Mouse (Mus musculus): ENCODE measurements around the gene B3gnt3. TPM values are rescaled to one million over a fixed set of nuclear protein-coding genes. Genes with fewer than 3 reads are reported as not detected.
A peak's percentile ranks its signal among the peaks of the same experiment; 100 is the strongest.

Gene B3gnt3
- polyA plus RNA-seq, 1 experiment: 0.86 TPM

DNA sequence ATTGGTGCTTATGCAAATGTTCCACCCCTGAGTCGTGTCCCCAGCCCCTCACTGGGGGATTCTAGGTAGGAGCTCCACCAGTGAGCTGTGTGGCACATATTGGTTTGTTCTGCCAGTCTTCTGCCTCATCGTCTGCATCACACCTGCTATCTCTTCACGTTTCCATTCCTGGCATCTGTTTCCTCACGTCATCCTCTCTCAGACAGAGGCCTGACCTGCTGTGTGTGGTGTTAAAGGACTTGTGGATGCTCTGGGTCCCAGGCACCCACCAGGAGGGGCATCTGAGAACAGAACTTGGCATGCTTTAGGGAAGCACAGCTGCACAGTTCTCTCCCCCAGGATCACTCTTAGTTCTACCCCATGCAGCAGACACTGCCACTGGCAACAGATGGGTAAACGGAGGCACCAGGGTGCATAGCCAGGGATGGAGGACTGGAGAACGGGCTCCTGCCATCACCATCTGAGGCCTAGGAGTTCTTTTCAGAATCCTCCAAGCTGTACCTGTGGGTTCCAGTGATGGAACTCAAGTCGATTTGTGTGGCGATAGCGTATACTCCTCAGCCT is 26.1 kb downstream of the B3gnt3 start:
- Histone ChIP-seq H3K4me3 (ENCODE audit: insufficient read depth, low read length) (peak overlapping the region; percentile 67), H3K4me1 (ENCODE audit: control insufficient read depth, insufficient read depth, low read length) (peaks cover 4% of the 10 kb centered on the region; the same call in 1 of the 2 replicates), H3K27ac (ENCODE audit: insufficient read depth, low read length) (no peak overlapping the region)
- TF ChIP-seq POLR2A (IDR thresholded peaks at IDR 0.05; ENCODE audit: extremely low read depth, insufficient read depth, low read length) (no peak), CTCF (IDR thresholded peaks at IDR 0.05; ENCODE audit: extremely low read depth, insufficient read depth, low read length) (no peak)

DNA sequence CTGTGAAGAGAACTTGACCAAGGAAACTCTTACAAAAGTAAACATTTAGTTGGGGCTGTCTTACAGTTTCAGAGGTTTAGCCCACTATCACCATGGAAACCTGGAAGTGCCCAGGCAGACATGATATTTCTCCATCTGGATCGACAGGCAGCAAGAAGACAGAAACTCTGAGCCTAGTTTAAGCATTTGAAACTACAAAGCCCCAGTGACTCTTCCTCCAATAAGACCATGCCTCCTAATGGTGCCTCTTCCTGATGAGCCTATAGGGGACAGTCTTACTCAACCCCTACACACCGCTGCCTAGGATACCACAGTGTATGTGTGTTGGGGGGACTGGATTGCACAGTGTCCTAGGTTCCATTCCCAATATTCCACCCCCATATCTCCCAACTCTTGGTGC is 27.5 kb downstream of the B3gnt3 start:
- Histone ChIP-seq H3K4me3 (ENCODE audit: insufficient read depth, low read length) (no peak overlapping the region), H3K4me1 (ENCODE audit: control insufficient read depth, insufficient read depth, low read length) (peaks cover 9% of the 10 kb centered on the region), H3K27ac (ENCODE audit: insufficient read depth, low read length) (no peak overlapping the region)
- TF ChIP-seq POLR2A (IDR thresholded peaks at IDR 0.05; ENCODE audit: extremely low read depth, insufficient read depth, low read length) (no peak), CTCF (IDR thresholded peaks at IDR 0.05; ENCODE audit: extremely low read depth, insufficient read depth, low read length) (no peak)

DNA sequence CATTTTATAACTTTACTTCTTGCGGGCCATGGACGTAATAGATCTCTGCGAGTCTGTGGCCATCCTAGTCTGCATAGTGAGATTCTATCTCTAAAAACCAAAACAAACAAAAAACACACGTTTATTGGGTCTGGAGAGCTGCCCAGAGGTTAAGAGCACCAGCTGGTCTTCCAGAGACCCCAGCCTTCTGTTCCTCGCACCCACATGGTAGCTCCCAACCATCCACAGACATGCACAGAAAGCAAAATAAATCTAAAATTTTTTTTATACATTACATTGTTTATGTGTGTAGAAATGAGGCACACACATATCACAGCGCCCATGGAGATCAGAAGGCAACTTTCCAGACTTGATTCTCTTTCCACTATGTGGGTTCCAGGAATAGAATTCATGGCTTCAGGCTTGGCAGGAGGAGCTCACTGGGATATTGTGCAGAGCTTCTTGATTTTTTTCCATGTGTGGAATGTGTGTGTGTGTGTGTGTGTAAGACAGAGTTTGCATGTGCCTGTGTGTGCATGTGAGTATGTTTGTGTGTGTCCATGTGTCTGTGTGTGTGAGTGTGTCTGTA is 29.3 kb downstream of the B3gnt3 start:
- Histone ChIP-seq H3K4me3 (ENCODE audit: insufficient read depth, low read length) (peak overlapping the region; percentile 98; the same call in 1 of the 2 replicates), H3K27ac (ENCODE audit: insufficient read depth, low read length) (peak overlapping the region; percentile 91; the same call in 1 of the 2 replicates), H3K4me1 (ENCODE audit: control insufficient read depth, insufficient read depth, low read length) (peaks cover 15% of the 10 kb centered on the region)
- TF ChIP-seq POLR2A (IDR thresholded peaks at IDR 0.05; ENCODE audit: extremely low read depth, insufficient read depth, low read length): no peak
- TF ChIP-seq CTCF (IDR thresholded peaks at IDR 0.05; ENCODE audit: extremely low read depth, insufficient read depth, low read length): no peak

DNA sequence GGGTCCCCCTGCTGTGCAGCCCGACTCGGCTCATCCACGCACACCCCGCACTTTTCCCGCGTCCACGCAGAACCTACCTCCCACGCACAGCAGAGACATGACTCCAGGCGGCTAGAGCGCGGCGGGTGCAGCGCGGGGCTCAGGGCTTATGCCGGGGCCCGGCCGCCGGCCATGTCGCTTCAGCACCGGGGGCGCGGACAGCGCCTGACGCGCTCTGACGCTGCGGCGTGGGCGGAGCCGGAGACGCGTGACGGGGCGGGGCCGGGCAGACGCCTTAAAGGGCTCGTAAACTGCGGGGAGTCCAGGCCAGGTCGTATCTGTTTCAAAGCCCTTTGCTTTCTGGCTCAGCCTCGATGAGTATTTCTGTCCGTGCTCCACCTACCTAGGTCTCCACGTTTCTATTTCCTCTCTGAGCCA is 30.0 kb downstream of the B3gnt3 start, which contains the start of gene Unc13a:
Gene Unc13a, minus strand, starts transcription at position 209 of the 417 bp plus-strand sequence.
- H3K4me3 ChIP-seq (ENCODE audit: insufficient read depth, low read length): peak within 1 kb of the TSS; percentile 98
- TF ChIP-seq POLR2A (IDR thresholded peaks at IDR 0.05; ENCODE audit: extremely low read depth, insufficient read depth, low read length) (peak; percentile 78), CTCF (IDR thresholded peaks at IDR 0.05; ENCODE audit: extremely low read depth, insufficient read depth, low read length) (no peak)
- peaks cover 17% of the 10 kb centered on the region for H3K4me1 ChIP-seq (ENCODE audit: control insufficient read depth, insufficient read depth, low read length)
- peak within 1 kb of the TSS; percentile 95 for H3K27ac ChIP-seq (ENCODE audit: insufficient read depth, low read length)

DNA sequence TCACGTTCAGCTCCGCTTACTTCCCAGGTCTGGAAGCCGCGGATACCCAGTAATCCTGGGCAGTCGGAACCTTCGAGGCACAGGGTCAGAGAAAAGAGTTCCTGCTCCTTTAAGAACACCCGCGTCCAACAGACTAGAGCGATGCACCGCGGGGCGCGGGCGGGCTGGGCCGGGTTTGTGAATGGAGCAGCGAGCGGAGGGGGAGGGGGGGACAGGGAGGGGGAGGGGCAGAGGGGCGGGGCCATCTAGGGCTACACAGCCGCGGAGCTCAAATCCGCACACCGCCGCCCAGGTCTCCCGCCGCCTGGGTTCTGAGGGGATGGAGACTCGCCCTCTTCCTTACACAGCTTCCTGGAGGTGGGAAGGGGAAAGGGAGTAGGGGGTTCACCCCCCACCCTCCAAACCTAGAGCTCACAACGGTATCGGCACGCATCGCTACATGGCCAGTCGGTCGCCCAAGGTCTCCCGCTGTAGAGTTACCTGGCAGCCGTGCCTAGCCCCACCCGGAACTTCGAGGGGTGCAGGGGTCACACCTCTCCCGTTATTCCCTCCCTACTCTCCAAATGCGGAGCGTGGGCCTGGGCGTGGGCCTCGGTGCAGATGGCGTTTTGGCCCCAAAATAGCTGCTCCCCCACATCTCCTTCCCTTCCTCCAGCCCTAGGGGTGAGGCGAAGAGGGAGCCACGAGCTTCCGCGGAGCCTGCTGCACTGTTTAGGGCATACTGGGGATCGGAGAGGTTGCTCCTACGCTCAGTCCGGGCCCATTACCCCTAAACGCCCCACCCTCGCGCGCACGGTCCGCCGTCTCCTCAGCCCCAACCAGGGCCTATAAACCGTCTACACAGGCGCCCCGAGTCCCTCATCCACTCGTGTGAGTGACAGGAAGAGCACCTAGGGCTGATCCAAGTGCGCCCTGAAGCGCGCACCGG is 30.7 kb downstream of the B3gnt3 start:
- H3K4me3 ChIP-seq (ENCODE audit: insufficient read depth, low read length): peak overlapping the region; percentile 98
- no peak for TF ChIP-seq POLR2A (IDR thresholded peaks at IDR 0.05; ENCODE audit: extremely low read depth, insufficient read depth, low read length)
- TF ChIP-seq CTCF (IDR thresholded peaks at IDR 0.05; ENCODE audit: extremely low read depth, insufficient read depth, low read length): no peak
- peaks cover 17% of the 10 kb centered on the region for H3K4me1 ChIP-seq (ENCODE audit: control insufficient read depth, insufficient read depth, low read length)
- H3K27ac ChIP-seq (ENCODE audit: insufficient read depth, low read length): peak overlapping the region; percentile 95

DNA sequence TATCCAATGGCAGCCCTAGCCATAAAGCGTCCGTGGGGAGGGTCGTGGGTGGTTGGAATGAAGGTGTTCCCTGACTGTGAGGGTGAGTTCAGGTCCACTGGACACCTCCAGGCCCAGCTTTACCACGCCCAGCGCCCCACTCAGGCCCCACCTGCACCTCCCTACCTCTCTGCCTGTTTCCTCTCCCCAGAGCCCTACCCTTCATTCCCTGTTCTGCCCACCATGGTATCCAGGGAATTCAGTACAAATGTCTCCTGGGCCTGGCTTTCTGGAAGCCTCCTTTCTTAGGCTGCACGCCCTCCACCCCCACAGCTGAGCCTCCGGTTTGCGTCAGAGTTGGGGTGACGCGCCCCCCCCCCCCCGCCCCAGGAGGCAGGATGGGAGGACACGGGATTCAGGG is 31.4 kb downstream of the B3gnt3 start:
- Histone ChIP-seq H3K27ac (ENCODE audit: insufficient read depth, low read length) (peak overlapping the region; percentile 19; the same call in 1 of the 2 replicates), H3K4me1 (ENCODE audit: control insufficient read depth, insufficient read depth, low read length) (peaks cover 14% of the 10 kb centered on the region), H3K4me3 (ENCODE audit: insufficient read depth, low read length) (peak overlapping the region; percentile 98)
- TF ChIP-seq POLR2A (IDR thresholded peaks at IDR 0.05; ENCODE audit: extremely low read depth, insufficient read depth, low read length) (no peak), CTCF (IDR thresholded peaks at IDR 0.05; ENCODE audit: extremely low read depth, insufficient read depth, low read length) (no peak)

DNA sequence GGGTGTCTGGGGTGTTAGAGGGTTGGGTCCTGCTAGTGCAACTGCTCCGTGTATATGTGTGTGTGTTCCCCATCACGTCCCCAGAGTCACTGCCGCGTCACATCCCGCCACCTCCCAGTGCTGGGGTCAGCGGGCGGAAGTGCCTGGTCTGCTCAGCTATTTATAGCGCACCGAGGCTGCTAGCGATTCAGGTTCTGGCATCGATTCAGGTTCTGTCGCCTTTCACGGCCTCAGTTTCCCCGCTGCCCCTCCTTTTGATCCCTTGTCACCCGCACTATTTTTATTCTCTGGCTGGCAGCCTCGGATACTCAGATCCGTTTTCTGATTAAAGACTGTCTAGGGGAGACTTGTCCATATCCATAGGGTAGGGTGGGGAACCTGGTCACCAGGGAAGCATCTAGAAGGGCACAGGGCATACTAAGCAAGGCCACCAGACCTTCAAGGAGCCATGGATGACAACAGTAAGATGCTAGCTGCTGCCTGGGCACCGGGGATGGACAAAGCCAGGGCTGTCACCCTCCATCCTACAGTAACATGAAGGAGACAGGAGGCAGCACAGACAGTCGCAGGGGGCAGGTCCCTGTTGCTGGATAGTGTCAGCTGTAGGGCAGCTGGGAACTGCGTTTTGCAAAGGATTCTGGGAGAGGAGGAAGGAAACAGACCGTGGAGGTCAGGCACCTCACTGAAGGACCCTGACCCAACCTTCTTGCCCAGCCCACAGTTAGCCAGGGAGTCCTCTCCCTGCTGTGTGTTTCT is 33.2 kb downstream of the B3gnt3 start:
- Histone ChIP-seq H3K27ac (ENCODE audit: insufficient read depth, low read length) (0 out of 2 replicates have a peak overlapping the region, but pooled peaks have one; percentile 18), H3K4me3 (ENCODE audit: insufficient read depth, low read length) (peak overlapping the region; percentile 1; the same call in 1 of the 2 replicates), H3K4me1 (ENCODE audit: control insufficient read depth, insufficient read depth, low read length) (peaks cover 14% of the 10 kb centered on the region)
- no peak for TF ChIP-seq CTCF (IDR thresholded peaks at IDR 0.05; ENCODE audit: extremely low read depth, insufficient read depth, low read length)
- TF ChIP-seq POLR2A (IDR thresholded peaks at IDR 0.05; ENCODE audit: extremely low read depth, insufficient read depth, low read length): no peak

DNA sequence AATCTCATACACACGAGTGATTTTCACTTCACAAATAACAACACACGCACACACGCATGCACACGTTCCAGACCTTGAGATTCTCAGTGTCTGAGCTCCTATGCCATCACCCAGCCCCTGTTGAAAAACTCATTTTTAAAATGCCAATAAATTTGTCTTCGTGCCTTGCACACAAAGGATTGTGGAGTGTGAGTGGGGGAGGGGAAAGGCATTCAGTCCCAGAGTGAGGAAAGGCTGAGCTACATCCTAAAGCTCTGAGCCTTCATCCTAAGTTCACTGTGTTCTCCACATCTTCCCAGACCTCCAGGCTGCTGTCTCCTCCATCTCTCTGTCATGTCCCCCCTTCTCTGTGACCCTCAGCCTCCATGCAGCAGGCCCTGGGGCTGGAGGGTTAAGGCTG is 34.3 kb downstream of the B3gnt3 start:
- TF ChIP-seq CTCF (IDR thresholded peaks at IDR 0.05; ENCODE audit: extremely low read depth, insufficient read depth, low read length) (no peak), POLR2A (IDR thresholded peaks at IDR 0.05; ENCODE audit: extremely low read depth, insufficient read depth, low read length) (no peak)
- Histone ChIP-seq H3K4me3 (ENCODE audit: insufficient read depth, low read length) (no peak overlapping the region), H3K27ac (ENCODE audit: insufficient read depth, low read length) (no peak overlapping the region), H3K4me1 (ENCODE audit: control insufficient read depth, insufficient read depth, low read length) (peaks cover 12% of the 10 kb centered on the region)

DNA sequence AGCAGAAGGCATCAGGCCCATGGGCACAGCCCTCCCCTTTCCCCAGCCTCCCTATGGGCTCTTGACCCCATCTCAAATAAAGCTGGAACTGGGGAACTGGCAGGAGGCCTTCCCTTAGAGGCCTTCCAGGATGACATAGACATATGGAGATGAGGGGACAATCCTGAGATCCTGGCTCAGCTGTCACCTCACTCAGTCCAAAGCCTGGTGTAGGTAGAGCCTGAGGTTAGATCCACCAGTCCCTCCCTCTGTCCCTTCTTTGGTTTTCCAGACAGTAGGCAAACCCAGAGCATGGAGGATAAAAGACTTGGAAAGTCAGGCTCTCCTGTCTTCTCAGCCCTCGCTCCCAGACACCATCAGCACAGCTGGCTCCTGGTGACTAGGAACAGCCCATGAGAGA is 34.7 kb downstream of the B3gnt3 start:
- TF ChIP-seq CTCF (IDR thresholded peaks at IDR 0.05; ENCODE audit: extremely low read depth, insufficient read depth, low read length) (no peak), POLR2A (IDR thresholded peaks at IDR 0.05; ENCODE audit: extremely low read depth, insufficient read depth, low read length) (no peak)
- Histone ChIP-seq H3K27ac (ENCODE audit: insufficient read depth, low read length) (no peak overlapping the region), H3K4me3 (ENCODE audit: insufficient read depth, low read length) (no peak overlapping the region), H3K4me1 (ENCODE audit: control insufficient read depth, insufficient read depth, low read length) (peaks cover 12% of the 10 kb centered on the region)

All from cortical plate, adult 2 months (tissue).